Mouse (Mus musculus) inflammation-experienced regulatory T-cells, adult 6 months (primary cell): Measurements from ENCODE around the gene Zbp1. TPM values are rescaled to one million over a fixed set of nuclear protein-coding genes. Genes with fewer than 3 reads are reported as not detected.

Experiments
- ATAC-seq: one replicate; pipeline ENCODE4 v1.8.0; 2017
- polyA plus RNA-seq, 3 experiments: library from polyadenylated mRNA; unstranded; fragments of 100-300 nt; shearing (Covaris generic); gene quantifications; one replicate each; pipeline ENCODE4 v1.2.1; 2017

The Zbp1 gene
- polyA plus RNA-seq, 3 experiments from 2014 or later, result 72.5 to 144 (median 103) TPM

GRCm38 (mm10) chr2:173212227-173212626 is 6.5 kb downstream of the Zbp1 start:
- ATAC-seq, result no peak

- no peak for ATAC-seq
Measured at GRCm38 (mm10) chr2:173209091-173209815, 9.5 kb downstream of the Zbp1 start.

DNA sequence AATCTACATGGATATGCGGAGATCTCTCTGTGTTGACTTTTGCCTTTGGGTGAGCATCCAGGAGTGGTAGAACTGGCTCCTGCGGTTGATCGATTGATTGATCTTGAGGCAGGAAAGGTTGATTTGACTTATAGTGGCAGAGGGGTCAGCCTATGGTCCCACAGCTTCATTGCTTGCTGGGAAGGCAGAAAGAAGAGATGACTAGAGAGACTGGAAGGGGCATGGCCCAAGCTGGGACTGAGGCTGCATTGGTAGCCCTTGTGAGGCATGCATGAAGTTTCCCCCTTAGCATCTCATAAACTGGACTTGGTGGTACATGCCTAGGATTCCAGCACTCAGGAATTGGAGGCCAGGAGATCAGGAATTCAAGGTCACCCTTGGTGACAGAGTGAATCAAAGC is 11.7 kb downstream of the Zbp1 start:
- no peak for ATAC-seq

- no peak for ATAC-seq
Measured at GRCm38 (mm10) chr2:173205563-173206099, 13.1 kb downstream of the Zbp1 start.

GRCm38 (mm10) chr2:173204671-173205070 is 14.1 kb downstream of the Zbp1 start:
- no peak for ATAC-seq

GRCm38 (mm10) chr2:173203726-173204125 is 15.0 kb downstream of the Zbp1 start:
- ATAC-seq, result no peak

DNA sequence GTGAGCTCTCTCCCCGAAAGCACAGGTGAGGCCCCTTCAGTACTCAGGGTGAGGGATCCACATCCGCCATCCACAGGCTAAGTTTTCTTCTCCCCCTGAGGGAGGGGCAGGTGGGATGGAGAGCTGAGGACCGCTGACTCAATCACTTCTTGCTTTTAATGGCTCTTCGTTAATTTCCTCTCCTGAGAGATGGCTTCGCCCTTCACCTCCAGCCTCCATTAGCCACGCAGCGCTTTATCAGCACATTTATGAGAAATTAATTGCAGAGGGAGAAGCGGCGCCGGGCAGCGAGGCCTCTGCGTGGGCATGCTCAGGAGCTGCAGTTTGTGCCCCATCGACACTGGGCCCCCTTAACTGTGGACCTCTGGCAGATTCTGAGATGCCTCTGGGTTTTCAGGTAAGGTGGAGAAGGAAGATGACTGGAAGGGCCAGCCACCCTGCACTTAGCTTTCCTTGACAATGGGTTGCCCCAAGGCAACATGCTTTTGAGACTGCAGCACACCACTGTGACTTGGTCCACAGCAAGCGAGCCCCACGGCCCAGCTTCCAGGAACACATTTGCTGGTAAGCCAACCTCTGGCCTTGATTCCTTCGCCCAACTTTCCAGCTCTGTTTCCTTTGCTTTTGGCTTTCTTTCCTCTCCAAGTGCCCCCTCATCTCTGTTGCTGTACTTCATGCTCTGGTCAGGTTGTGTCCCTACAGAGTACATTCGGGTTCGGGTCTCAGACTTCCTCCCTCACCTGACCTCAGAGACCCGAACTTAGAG is 15.6 kb downstream of the Zbp1 start:
- no peak for ATAC-seq

- ATAC-seq, result no peak
Measured at GRCm38 (mm10) chr2:173194796-173195195, 23.9 kb downstream of the Zbp1 start.

DNA sequence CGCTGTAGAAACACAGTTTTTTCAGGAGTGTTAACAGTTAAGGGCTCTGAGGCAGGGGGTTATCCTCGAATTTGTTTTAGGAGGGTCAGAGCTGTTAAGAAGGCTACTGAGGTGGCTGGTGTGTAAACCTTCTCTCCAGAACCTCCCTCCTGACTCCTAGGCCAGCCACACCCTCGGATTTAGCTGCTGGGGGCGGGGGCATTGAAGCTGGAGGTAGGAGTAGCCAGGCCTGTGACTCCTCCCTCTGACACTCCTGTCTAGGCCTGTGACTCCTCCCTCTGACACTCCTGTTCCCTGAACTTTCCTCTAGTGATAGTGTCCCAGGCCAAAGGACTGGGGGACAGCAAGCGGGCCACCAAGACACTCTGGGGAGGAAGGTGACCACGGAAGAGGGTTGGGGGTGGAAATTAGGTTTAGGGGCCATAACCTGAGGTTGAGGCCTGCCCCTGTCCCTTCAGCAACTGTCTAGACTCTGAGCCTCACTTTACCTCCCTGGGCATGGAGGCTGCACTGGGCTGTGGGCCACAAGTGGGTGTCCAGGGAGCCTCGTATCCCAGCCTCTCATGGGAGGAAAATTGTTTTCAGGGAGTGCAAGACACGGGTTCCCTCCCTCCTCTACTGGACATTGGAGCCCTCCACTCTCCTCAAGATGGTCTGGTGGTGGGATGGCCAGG is 31.4 kb downstream of the Zbp1 start:
- no peak for ATAC-seq

DNA sequence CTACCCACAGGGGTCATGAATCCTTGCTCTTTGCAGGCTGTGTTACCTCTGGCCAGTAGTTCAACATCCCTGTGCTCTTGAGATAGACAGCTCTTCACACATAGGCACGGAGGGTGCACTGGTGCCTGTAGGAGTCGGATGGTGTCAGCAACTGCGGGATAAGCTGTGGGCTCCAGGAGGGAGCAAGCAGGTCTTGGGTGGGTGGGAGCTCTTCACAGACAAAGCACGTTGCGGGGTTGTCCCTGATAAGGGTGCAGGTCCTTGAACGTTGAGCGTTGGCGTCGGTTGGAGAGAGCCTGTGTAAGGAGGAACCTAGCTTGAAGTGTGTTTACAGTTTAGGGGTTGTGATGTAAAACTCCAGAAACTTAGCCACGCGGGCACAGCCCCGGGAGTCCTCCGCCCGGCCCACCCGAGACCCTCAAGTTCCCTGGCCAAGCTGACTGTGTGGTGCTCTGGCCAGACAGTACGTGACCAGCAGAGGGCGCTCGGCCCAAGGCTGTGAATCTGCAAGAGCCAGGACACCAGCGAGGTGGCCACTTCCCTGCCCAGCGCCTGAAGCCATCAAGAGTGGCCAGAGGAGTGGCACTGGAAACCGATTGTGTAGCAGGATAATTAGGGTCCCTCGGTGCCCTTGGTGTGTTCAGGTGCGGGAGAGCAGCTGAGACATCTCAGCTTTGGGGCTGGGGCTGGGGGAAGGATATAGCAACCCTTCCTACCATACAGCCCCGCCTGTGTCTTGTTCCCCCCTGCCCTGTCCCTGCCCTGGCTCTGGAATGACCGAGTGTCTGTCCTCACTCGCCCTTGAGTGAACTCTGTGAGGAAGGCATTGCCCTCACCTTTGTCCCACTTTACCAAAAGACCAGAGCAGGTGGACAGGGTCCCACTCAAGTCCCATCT is 32.4 kb downstream of the Zbp1 start:
- peak; percentile 51 for ATAC-seq

DNA sequence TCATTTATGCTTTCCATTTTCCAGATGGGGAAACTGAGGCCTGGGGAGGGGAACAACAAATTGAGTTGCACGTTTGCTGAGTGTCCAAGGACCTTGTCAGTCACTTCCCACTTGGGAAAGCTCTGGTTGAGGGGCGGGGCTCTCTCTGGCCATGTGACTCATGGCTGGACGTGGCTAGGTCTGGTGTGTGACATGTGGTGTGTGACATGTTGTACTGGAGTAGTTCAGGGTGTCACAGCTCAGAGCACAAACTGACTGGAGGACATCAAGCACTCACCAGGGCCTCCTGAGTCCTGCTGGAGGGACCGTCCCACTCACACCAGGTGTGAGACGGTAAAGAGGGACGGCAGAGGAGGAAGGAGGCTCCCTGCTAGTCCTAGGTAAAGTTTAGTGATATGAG is 33.4 kb downstream of the Zbp1 start:
- ATAC-seq, result no peak

DNA sequence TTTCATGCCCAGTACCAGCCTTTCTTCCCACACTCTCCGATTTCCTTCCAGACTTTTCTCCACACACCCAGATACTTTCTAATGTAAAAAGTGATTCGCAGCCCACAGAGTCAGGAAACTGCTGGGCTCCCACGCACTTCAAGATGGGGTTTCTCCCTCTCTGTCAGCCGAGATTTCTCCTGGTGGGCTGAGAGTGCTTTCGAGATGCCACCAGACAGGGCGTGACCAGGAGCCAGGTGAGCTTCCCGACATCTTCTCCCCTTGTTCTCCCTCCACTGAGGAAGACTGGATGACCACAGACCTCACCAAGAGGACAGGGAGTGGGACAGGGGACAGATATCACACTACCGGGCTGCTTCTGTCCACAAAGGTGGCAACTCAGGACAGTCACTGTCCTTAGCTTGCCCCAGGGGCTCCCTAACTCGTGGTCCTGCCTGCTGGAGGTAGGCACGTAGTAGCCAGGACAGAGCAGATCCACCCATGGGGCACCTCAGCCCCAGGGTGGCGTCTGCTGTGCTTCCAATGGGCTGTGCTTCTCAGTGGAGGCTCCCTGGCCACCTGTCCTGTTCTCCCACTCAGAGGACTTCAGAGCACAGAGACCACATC is 34.1 kb downstream of the Zbp1 start:
- no peak for ATAC-seq

GRCm38 (mm10) chr2:173183836-173184460 is 34.8 kb downstream of the Zbp1 start:
- ATAC-seq, result no peak

DNA sequence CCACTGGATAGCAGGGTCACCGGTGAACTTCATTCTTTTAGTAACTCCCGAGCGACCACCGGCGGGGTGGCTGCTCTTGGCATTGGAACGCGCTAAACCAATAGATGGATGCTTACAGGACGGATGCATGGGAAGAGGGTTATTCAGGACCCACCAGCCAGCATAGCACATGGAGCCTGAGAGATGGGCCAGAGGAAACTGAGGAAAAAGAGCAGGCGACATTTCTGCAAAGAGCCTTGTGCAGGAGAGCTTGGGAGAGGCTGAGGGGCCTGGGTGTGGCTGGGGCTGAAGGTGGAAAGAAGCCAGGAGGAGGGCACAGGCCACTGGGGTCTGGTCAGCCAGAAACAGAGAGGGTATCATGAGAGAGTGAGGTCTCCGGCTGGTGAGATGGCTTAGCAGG is 35.4 kb downstream of the Zbp1 start:
- no peak for ATAC-seq

DNA sequence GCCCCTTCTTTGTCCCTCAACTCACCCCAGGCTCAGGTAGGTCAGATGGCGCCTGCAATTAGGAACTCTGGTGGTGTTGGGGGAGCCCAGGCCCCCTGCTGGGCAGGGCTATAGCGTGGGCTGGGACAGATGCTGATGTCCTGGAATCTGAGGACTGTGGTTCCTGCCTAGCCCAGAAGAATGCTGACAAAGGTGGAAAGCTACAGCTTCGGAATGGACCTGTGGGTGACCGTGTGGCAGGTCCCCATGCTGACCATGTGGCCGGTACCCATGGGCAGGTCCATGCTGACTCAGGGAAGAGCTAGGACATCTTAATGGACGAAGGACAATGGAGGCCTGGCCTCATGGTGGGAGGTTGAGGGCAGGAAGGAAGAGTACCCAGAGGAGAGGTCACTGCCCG is 35.9 kb downstream of the Zbp1 start:
- ATAC-seq, result no peak

- ATAC-seq, result no peak
Measured at GRCm38 (mm10) chr2:173181901-173182300, 36.8 kb downstream of the Zbp1 start.

DNA sequence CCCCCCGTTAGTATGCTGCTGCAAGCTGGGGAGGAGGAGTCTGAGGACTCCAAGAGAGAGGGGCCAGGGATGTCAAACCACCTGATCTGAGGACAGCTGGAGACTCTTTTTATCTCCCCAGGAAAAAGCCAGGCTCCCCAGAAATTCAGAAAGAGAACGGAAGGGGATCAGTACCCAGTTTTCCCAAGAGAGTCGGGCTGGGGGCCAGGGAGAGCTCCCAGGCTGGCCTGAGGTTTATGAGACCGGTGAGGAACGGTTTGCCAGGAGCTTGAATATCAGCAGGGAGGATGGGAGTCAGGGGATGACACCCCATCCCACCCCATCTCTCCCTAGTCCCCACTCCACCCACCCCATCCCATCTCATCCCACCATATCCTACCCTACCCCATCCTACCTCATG is 37.2 kb downstream of the Zbp1 start:
- ATAC-seq, result no peak

DNA sequence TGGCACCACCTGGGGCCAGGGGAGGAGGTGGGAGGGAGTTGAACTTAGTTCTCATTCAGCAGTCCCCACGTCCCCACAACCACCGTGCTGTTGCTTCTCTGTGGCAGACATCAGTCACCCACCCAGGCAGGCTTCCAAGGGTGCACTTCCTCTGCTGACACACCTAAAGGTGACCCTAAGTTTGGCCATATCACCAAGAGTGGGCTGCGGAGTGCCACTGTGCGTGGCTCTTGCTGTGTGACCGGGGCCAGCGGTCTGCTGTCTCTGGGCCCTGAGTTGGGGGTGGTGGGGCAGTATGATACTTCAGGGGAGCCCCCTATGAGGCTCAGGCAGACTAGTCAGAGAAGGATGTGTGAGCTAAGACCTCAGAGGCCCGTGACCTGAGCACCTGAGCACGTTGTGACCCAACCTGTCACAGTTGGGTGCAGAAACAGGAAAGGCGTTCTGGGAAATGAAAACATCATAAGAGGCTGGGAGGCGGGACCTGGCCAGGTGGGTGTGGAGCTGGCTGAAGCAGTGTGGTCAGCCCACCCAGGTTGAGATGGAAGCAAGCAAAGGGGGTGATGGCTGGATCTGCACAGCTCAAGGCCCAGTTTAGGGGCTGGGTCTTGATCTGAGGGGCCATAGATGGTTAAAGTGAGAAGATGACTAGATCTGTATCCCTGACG is 37.9 kb downstream of the Zbp1 start:
- no peak for ATAC-seq

DNA sequence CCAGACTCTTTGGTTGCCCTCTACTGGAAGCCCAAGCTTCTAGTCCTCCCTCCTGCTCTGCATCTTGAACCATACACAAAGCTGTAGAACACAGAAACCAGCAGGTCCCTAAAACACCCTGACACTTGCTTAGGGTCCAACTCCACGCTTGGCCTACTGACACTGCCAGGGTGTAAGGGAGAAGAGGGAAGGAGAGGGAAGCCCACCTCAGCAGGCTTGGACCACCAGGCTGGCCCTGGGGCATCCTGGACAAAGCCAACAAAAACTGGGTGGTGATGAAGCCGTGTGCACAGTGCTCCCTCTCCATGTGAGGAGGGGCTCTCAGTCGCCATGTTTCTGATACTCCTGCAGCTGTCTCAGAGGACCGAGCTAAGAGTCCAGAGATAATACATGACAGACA is 38.7 kb downstream of the Zbp1 start:
- no peak for ATAC-seq

- no peak for ATAC-seq
Measured at GRCm38 (mm10) chr2:173179046-173179445, 39.7 kb downstream of the Zbp1 start.

- no peak for ATAC-seq
Measured at GRCm38 (mm10) chr2:173177951-173178350, 40.8 kb downstream of the Zbp1 start.
